Mouse (Mus musculus): ENCODE data around the gene Ugt1a9.
"Not testable (repeated sequence)": the region's sequence is repeated elsewhere in the genome, so short reads cannot be mapped to it uniquely, and the experiment has no call there.

GRCm38 (mm10) chr1:88112769-88113168, 42.2 kb downstream of the Ugt1a9 start:
- not testable (repeated sequence) for TF ChIP-seq POLR2A, CTCF (IDR thresholded peaks at IDR 0.05; ENCODE audit: extremely low read depth, insufficient read depth, low read length)

All from cortical plate, adult 2 months (tissue).